Mouse (Mus musculus) kidney, postnatal 36 days (tissue): Measurements from ENCODE around the gene Sox5.

ENCODE experiments used
- DNase-seq, 2 experiments: peaks; one replicate each; pipeline ENCODE4 v3.0.0; 2021 to 2022; ENCODE audit warnings: mixed read lengths in 2 of 2

Gene Sox5

DNA sequence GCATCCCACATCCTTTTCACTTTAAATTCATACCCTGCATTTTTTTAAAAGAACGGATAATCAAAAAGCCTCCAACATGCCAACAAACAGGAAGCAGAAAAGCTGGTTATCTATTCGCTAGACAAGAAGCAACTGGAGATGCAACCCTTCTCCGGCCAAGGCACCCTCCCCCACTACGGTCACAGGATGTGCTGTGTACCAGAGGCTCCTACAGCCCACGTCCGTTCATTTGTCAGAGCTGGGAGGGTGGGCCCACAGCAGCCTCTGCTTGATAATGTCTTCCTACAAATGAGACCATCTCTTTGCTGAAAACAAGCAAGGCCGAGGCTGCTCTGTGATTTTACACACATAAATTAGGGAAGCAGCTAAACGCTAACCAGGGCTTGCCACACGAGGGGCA, 69.9 kb downstream of the Sox5 start:
- peak; percentile 32 to 48 for DNase-seq

DNA sequence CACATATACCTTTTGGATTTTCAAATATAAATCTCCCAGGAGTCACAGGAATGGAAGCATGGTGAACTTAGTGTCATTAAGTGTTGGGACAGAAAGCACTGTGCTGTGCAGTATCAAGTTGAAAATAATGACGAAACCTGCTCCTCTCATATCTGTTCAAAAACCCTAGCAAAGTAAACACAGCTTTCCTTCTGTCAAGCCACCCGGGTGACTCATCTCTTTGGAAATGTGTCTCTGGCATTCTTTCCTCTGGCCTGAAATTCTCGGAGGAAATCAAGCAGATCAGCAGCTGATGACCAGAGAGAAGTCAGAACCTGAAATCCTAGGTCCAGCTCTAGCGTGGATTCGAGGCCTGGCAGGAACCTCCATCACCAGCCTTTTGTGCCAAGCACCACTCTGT, 71.0 kb downstream of the Sox5 start:
- peak; percentile 9 to 52 for DNase-seq

DNA sequence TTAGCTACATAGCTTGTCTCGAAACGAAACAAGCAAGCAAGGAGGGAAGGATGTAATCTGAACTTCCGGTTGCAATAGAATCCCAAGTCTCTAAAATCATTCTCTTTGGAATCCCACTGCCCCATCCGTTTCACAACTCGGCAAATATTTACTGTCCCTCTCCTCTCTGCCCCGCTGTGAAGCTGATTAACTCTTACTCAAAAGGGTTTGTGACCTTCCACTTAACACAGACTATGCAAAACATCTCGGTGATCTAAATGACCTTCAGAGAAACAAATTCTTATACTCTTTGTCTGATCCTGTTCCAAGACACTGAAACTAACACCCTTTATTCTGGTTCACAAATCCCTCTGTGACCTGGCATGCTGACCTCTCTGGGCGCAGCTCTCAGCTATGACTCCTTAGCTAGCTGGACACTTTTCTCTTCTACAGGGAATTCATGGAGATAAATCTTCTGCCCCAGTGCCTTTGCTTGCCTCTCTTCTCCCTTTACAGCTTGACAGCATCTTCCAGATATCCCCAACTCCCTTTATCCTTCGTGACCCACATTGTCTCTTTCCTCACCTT, 72.1 kb downstream of the Sox5 start:
- no peak for DNase-seq

DNA sequence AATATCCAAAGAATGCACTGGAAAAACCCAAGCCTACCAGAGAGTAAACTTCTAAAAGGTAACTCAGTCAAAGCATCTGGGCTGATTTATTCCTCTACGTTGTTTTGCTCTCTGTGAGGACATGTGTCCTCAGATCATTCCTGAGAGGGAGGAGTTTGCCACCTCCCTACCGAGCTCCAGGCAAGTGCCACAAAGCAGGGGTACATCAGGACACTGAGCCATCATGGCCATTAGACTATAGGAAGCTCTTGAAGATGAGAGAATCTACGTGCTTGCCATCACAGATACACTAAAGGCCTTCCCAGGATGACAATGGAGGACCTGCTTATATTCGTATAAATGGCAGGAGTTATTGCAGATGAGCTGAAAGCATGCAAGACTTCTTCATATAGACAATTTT, 73.4 kb downstream of the Sox5 start:
- no peak for DNase-seq

DNA sequence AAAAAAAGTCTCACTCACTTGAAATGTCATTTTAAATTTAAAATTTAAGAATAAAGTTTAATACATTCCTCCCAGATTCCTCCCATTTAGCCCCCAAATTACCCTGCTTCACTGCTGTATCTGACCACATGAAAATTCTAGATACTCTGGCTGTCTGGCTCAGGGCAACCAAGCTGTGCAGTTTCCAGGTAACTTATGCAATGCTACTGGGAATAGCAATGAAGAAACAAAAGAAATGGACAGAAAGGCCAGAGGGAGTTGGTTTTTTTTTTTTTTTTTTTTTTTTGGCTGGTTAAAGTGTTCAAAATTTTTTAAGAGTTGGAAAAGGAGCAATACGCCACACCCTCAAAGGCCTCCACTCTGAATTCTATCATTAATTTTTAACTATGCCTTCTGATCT, 73.8 kb downstream of the Sox5 start:
- no peak for DNase-seq

DNA sequence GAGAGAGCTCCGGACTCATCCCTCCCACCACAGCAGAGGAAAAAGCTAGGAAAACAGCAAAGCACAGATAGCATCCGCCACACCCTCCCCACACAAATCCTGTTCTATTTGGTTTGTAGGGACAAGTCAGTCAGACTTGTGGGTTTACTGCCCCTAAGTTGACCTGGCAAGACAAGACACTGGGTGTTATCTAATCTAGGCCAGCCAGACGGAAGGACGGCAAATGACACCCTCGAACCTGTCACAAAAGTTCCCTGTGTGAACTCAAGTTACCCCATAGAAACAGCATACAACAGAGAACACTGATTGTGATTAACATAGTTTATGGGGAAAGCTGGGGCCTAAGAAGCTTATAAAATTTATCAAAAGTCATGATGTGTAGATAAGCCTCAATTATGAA, 76.8 kb downstream of the Sox5 start:
- DNase-seq = no peak

DNA sequence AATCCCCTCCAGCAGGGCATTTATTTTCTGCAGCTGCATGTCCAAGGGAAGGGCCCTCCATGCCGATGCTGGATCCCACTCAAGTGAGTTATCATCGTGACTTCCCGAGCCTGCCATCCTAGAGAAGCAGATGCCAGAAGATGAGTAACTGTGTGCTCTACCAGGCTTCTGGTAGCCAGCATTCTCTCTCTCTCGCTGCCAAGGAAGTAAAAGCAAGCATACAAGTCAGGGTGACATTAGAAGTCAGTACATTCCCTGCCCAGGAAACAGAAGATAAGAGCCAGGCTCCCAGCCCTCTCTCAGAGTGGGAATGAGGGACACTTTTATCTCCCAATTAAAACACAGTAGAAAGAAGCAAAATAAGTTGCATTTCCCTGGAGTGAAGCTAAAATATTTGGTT, 86.1 kb downstream of the Sox5 start:
- no peak for DNase-seq

DNA sequence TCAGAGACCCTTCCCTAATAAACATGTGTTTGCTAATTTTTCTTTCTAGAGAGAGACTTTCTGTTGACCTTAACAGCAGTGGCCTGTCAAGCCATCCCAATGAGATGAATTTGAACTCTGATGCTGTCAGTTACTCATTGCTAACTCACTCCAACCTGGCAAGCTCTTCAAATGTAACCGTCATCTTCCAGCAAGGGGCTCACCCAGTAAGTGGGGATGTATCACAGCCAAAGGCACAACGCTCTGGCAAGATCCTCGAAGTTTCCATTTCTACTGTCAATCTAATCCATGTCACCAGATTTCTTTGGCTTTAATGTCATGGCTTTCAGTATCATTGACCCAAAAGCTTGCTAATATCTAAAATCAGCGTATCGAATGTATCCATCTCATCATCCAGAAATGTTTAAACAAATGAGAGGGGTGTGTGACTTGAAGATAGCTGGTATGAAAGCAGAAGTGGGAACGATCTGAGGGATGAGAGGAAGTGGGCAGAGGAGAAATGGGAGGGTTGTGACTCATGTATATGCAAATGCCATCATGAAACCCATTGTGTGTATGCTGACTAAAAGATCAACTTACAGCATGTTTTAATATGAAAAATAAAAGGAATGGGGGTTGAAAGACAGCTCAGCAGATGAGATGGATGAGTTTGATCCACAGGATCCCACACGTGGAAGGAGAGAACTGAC, 88.4 kb downstream of the Sox5 start:
- no peak for DNase-seq

DNA sequence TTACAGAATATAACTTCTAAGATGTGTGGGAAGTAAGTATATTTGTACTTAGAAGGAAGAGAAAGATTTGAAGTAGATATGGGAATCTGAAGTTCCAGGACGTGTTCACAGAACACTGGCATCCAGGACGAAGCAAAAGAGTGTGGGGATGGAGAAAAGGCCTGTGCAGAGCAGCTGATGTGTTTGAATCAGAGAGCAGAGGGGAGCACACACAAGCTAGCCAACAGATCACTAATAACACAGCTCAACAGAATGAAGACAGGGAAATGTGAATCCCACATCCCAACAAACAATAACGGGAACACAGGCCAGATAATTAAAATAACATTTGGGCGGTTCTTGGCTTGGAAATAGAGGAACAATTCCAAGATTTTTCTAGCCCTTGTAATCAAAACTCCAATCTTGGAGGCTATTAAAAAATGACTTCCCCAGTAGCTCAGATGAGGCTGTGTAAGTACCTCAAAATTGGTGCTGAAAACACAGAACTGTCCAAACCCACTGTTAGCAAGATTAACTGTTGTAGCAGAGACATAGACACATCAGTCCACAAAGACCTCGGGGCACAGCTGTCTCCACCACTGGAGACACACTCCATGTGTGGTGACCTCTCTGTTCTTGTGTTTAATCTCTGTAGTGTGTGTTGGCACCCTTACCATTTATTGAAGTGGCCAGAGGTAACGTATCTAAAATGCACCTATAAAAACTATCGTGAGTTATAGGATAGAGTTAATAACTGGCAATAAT, 90.3 kb downstream of the Sox5 start:
- peak in 1 of 2 experiments; percentile 14 for DNase-seq

DNA sequence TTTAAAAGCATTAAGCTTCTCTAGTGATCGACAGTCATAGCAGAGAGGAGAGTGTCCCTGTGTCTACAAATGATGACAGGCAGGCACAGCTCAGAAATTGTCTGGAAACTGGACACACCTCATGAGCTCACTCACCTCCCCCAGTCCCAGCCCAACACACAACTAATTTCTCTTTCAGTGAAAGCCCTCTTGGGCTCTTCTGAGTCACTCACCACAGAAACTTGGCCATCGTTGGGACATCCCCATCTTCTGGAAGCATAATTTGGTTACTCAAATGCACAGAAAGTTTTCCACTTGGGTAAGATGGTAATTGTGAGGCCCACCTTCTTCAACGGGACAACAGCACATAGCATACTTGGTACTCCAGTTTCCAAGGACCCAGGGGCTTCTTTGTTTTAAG, 92.7 kb downstream of the Sox5 start:
- no peak for DNase-seq

DNA sequence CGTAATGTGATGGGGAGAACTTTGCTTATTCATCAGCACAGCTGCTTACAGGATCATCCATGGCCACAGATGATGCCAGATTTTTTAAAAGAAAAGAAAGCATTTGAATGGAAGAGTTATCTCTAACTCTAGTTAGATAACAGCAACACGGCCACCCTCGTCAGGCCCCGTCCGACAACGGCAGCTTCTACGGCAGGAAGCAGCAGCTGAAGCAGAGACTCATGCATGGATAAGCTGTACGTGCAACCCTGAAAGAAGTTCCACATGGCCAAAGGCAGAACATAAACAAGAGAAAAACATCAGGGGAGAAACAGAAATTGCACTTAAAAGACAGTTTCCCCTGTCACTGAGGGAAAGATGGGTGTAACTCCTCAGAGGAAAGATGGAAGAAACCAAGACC, 94.1 kb downstream of the Sox5 start:
- DNase-seq = no peak

DNA sequence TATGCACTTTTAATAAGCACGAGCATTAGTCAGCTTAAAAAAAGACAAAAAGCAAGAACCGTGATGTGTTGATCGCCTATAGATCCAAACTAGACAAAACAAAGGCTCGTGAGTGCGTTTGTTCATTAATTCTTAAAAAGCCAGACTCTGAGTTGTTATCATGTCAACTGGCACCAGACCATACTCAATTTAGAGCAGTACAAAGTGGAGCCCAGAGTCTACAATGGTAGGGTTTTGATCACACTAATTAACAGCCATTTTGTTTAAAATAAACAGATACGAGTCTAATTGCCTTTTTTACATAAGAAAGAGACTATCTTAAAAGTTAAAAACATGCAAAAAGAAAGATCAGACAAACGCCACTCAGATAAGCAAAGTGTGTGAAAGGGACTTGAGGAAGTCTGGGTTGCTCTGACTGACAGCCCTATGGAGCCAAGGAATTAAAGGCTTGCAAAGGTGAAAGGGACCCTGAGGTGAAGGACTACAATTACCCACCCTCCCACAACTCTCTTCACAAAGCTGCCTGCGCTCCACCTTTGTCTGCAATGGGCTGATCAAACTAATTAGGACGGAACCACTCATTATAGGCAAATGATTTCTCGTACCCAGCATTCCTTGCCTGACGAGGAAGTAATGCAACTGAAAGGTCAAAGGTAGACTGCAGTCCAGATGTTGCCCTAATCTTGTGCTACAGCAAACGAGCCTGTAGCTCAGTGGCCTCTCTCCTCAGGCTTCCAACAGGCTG, 100.6 kb downstream of the Sox5 start:
- no peak for DNase-seq

DNA sequence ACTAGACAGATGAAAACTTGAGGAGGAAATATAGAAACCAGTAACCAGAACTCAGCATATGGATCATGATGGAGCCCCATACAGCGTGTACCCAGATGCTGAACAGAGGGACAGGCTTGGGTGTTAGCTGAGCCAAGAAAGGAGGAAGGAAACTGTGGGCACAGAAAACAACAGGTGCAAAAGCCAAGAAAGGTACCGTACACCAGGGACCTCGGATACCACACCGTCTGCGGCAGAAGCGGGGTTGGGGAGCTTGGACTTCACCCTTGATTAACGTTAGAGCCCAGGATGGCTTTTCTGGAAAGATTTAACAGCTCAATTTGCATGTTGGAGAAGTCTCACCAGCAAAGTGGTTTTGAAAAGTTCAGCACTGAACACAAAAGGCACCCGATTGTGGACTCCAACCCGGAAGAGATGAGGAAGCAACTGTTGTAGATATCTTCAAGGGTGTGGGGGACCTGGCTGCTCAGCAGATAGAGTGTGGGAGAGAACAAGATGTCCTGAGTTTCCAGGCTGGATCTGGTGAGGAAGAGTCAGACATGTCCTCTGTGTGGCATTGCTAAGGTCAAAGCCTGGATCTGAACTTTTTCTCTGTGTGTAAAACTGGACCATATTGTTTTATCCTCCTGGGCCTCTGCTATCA, 104.2 kb downstream of the Sox5 start:
- DNase-seq = no peak

DNA sequence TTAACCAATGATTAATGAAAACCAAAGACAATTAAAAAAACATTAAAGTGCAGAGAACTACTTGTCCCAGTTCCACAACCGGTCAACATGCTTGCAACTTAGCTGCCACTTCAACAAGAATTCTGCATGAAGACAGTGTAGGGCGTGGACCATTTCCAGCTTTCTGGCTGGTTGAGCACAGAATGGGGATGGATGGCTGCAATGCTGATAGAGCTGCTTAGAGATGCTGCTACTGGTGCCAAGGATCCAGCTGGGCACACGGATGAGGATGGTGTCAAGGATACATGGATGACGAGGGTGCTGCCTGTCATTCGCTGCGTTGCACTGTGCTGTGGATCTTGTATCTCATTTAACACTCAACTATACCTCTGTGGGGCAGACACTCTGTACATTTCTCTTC, 106.7 kb downstream of the Sox5 start:
- DNase-seq = no peak

DNA sequence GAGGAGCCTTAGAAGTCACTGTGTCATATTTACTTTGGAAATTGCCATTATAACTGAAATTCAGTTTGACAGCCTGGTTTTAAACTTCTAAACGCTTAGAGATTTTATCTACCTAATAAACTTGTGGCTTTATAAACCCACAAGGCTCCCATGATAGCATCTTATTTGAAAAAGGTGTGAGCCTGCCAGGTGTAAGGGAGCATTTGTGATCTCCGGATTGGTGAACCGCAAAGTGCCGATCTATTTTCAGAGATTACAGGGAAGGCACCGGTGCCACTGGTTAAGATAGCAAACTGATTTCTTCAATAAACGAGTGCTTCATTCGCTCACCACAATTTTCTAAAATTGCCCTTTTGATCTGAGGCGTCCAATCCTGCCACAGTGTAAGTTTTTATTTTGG, 107.9 kb downstream of the Sox5 start:
- no peak for DNase-seq

DNA sequence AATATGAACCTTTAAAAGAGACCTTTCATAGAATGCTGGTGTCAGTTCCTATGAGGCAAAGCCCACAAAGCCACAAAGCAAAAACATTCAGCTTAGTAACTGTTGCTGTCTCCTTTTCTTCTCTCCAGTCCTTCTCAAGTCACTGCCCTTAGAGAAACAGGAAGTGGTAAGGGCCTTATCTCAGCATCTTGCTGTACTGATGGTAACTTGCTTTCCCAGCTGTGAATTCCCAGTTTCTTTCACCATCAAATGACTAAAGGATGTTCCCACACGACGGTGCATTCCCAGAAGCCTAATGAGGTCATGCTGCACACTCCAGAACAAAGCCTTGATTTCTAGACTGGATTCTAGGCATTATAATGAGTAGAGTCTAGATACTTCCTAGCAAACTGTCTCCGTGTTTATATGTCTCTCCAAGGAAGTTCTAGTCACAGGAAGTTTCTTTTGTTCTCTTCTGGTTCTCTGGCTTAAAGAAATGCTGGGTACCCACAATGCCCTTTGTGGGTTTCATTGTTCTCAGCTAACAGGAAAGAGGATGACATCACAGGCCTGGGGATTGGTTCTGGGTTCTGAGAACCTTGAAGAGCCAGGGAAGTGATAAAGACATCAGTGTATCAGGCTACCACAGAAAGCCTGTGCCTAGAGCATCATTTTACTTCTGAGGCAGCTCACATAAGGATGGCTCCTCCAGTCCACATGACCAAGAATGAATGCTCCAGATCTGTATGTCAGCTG, 111.2 kb downstream of the Sox5 start:
- DNase-seq = no peak

DNA sequence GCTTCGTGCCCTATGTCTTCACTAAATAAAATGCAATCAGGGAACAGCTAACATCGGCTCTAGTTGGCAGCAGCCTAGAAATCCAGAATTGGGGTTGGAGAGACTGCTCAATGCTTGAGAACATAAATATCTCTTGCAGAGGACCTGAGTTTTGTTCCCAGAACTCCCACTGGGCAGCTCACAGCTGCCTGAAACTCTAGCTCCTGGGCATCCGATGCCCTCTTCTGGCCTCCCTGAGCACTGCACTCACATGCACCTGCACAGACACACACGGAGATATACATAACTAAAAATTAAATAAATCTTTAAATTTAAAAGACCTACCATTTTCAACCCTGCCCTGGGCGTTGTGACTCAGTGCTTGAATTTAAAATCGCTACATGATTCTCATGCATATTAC, 115.2 kb downstream of the Sox5 start:
- DNase-seq = no peak

DNA sequence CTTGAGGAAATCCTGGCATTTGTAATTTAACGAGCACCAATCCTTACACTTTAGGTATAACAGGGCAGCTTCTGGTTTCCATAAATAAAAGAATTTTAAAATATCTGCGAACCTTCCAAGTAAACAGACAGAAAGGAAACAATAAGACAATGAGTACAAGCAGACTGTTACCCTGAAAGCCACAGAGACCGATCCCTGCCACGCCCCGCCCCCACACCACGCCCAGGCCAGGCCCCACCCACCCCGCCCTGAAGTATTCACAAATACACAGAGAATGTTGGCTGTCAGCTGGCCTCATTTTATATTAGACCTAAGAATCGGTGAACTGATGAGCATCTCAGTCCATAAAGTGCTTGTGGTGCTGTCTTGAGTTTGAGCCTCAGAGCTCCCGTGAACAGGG, 117.0 kb downstream of the Sox5 start:
- DNase-seq = no peak

DNA sequence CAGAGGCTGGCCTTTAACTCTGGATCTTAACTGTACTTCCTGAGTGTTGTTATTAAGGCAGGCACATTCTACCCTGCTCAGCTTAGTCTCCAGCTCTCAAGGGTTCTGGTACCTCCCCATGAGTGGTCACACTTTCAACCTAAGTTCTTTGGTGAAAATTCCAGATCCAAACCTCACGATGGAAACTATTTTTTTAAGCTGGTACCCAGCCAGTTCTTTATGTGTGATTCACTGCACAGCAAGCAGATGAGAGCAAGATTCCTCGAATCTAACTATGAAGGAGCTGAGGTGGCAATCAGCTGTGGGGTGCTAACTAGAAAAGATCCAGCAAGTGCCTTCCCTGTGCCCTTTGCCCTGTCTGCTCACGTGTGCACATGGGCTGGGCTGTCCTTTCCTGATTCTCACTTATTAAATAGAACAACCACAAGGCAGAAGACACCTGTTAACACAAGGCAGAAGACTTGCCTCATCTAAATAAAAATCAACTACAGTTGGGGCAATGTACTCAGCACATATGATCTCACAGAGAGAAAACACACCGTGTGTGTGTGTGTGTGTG, 118.2 kb downstream of the Sox5 start:
- peak in 1 of 2 experiments; percentile 53 for DNase-seq

DNA sequence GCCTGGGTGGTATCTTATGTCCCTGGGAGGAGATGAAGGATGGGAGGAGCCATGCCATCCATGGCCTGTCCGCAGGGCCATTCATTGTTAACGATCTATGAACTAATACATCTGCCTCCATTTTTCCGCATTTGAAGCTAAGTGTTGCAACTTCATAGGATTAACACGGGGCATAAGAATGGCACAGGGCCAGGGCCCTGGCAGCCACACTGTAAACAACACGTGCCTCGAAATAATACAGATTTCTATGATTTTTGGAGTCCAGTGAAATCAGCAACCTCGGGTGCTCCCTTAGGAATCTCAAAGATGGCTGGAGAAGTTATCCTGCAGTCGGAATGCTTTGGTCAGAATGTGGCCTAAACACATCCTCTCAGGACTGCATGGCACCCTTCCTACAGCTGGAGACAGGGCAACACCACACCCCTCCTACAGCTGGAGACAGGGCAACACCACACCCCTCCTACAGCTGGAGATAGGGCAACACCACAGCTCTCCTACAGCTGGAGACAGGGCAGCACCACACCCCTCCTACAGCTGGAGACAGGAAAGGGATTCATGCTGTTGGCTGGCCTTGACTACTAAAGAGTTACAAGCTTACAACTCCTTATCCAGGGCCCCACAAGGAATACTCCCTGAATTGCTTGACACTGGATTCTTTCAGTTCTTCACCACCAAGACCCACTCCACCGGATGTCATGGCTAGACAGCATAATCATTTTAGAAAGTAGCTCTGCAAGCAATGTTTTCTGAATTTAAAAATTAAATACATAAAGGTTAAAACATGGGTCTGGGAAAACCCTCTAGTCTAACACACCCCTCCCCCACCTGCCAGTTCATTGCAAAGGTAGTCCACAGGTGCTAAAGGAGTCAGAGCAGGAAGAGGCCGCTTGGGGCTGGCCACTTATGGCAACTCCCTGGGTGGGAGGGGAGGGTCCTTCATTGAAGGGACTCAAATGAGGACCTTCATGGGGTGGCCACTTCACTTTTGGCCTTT, 122.4 kb downstream of the Sox5 start:
- no peak for DNase-seq

DNA sequence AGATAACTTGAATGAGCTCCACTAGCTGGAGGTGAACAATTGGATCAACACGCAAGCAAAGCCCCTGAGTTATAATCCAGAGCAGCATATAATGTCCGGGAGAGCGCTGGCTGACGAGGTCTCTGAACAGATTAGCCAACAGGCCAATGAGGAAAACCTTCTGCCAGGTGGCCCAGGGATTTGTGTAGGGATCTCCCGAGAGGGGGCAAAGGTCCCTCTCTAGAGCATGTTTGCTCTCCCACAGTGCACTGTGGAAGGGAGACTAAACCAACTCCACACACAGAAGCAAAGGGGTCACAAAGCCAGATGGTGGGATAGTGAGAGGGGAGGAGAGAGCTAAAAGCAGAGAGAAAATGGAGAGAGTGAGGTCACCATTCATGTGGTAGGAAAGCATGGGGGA, 128.9 kb downstream of the Sox5 start:
- no peak for DNase-seq
